Mouse (Mus musculus) cerebral cortex, adult 2 months (tissue): ENCODE measurements around the gene Gstm7.

ENCODE experiments used
- WGBS: fragments of 180-500 bp; shearing (Covaris S2); methylation state at CpG from one replicate; pipeline ENCODE4 v1.1.7; 2018; 5-methylcytosine and 5-hydroxymethylcytosine counted together

Gene Gstm7

GRCm38 (mm10) chr3:107935268-107935667 is 3.7 kb upstream of the Gstm7 start:
- WGBS: 57% methylated on average over 3 of the region's 3 CpGs

- 78% methylated on average over 6 of the region's 6 CpGs for WGBS
Measured at GRCm38 (mm10) chr3:107932128-107932527, 511 bp upstream of the Gstm7 start.

- 50% methylated on average over 2 of the region's 2 CpGs for WGBS
Measured at GRCm38 (mm10) chr3:107931134-107931533, 483 bp downstream of the Gstm7 start.

- WGBS: 78% methylated on average over 4 of the region's 4 CpGs
Measured at GRCm38 (mm10) chr3:107929731-107930130, 1.9 kb downstream of the Gstm7 start.

GRCm38 (mm10) chr3:107929243-107929642 is 2.4 kb downstream of the Gstm7 start:
- 68% methylated on average over 4 of the region's 4 CpGs for WGBS

- WGBS: 87% methylated on average over 11 of the region's 11 CpGs
Measured at GRCm38 (mm10) chr3:107928691-107929090, 2.9 kb downstream of the Gstm7 start.

GRCm38 (mm10) chr3:107927841-107928240 is 3.8 kb downstream of the Gstm7 start:
- WGBS: 36% methylated on average over 3 of the region's 3 CpGs

- 96% methylated on average over 3 of the region's 3 CpGs for WGBS
Measured at GRCm38 (mm10) chr3:107925335-107925734, 6.3 kb downstream of the Gstm7 start.

GRCm38 (mm10) chr3:107920348-107920747 is 11.3 kb downstream of the Gstm7 start:
- 92% methylated on average over 5 of the region's 5 CpGs for WGBS

- WGBS: 50% methylated on average over 7 of the region's 7 CpGs
Measured at GRCm38 (mm10) chr3:107917783-107918408, 13.7 kb downstream of the Gstm7 start.

GRCm38 (mm10) chr3:107917097-107917496 is 14.5 kb downstream of the Gstm7 start:
- 66% methylated on average over 3 of the region's 3 CpGs for WGBS

- 83% methylated on average over 15 of the region's 15 CpGs for WGBS
Measured at GRCm38 (mm10) chr3:107916674-107917073, 14.9 kb downstream of the Gstm7 start.

- WGBS: 83% methylated on average over 6 of the region's 6 CpGs
Measured at GRCm38 (mm10) chr3:107905942-107906341, 25.7 kb downstream of the Gstm7 start.

GRCm38 (mm10) chr3:107900955-107901673 is 30.5 kb downstream of the Gstm7 start:
- 81% methylated on average over 11 of the region's 11 CpGs for WGBS

- WGBS: 95% methylated on average over 13 of the region's 13 CpGs
Measured at GRCm38 (mm10) chr3:107898691-107899090, 32.9 kb downstream of the Gstm7 start.

- WGBS: 5% methylated on average over 40 of the region's 40 CpGs
Measured at GRCm38 (mm10) chr3:107895720-107896569, 35.7 kb downstream of the Gstm7 start, which contains the start of gene Gstm5. TSS of gene Gstm5 (plus strand) at chr3:107895821.

- WGBS: 7% methylated on average over 6 of the region's 6 CpGs
Measured at GRCm38 (mm10) chr3:107895194-107895719, 36.4 kb downstream of the Gstm7 start.

GRCm38 (mm10) chr3:107889236-107889635 is 42.4 kb downstream of the Gstm7 start:
- WGBS: 77% methylated on average over 2 of the region's 2 CpGs

- 57% methylated on average over 9 of the region's 9 CpGs for WGBS
Measured at GRCm38 (mm10) chr3:107887674-107888495, 43.7 kb downstream of the Gstm7 start.

GRCm38 (mm10) chr3:107877747-107878736 is 53.6 kb downstream of the Gstm7 start:
- WGBS: 80% methylated on average over 12 of the region's 12 CpGs
